Mouse (Mus musculus) liver, adult 2 months (tissue): ENCODE data around the gene Syt6. TPM values are rescaled to one million over a fixed set of nuclear protein-coding genes. Genes with fewer than 3 reads are reported as not detected.

ENCODE experiments used
- DNase-seq: peaks from one replicate; pipeline ENCODE4 v3.0.0-alpha.2; 2011; ENCODE audit warnings: low read depth, low spot score; ENCODE audit errors: extremely low read depth
- H3K27ac ChIP-seq: fragments of 200-500 bp; replicated peaks from 2 replicates; pipeline ENCODE4 v1.5.1; 2012; ENCODE audit warnings: low read depth, mild to moderate bottlenecking, control low read depth, inconsistent platforms, low read length; ENCODE audit not compliant: insufficient read depth
- H3K27me3 ChIP-seq: fragments of 200-500 bp; 2 replicates; pipeline ENCODE4 v1.6.1; 2012; ENCODE audit warnings: mild to moderate bottlenecking, moderate library complexity, low read length, inconsistent platforms; ENCODE audit not compliant: control insufficient read depth, insufficient read depth
- H3K36me3 ChIP-seq: fragments of 200-500 bp; 2 replicates; pipeline ENCODE4 v1.6.1; 2012; ENCODE audit warnings: low read length, inconsistent platforms; ENCODE audit not compliant: control insufficient read depth, insufficient read depth
- H3K4me1 ChIP-seq: fragments of 200-500 bp; 2 replicates; pipeline ENCODE4 v1.6.1; 2011; ENCODE audit warnings: low read length; ENCODE audit not compliant: control insufficient read depth, insufficient read depth
- H3K4me3 ChIP-seq: fragments of 200-500 bp; 2 replicates; pipeline ENCODE4 v1.5.1; 2011; ENCODE audit warnings: low read depth, mild to moderate bottlenecking, control low read depth, low read length, moderate library complexity; ENCODE audit not compliant: insufficient read depth
- H3K79me2 ChIP-seq: fragments of 200-500 bp; 2 replicates; pipeline ENCODE4 v1.6.1; 2012; ENCODE audit warnings: inconsistent platforms, mild to moderate bottlenecking, low read length, moderate library complexity; ENCODE audit not compliant: control insufficient read depth, insufficient read depth
- H3K9ac ChIP-seq: fragments of 200-500 bp; 2 replicates; pipeline ENCODE4 v1.6.1; 2012; ENCODE audit warnings: low read depth, mild to moderate bottlenecking, control low read depth, inconsistent platforms, low read length
- CTCF ChIP-seq: fragments of 200-500 bp; IDR thresholded peaks from 2 replicates; pipeline ENCODE4 v1.5.1; 2011; ENCODE audit warnings: low read depth, low read length, control low read depth
- POLR2A ChIP-seq: fragments of 200-500 bp; IDR thresholded peaks from 2 replicates; pipeline ENCODE4 v1.6.1; 2011; ENCODE audit warnings: low read length, control low read depth; ENCODE audit not compliant: insufficient read depth; ENCODE audit errors: extremely low read depth
- WGBS: fragments of 180-500 bp; shearing (Covaris S2); methylation state at CpG from one replicate; pipeline ENCODE4 v1.1.7; 2018; 5-methylcytosine and 5-hydroxymethylcytosine counted together
- polyA plus RNA-seq: library from polyadenylated mRNA; depleted of rRNA; stranded (reverse); fragments of >200 nt; gene quantifications from 2 replicates; pipeline ENCODE4 v1.2.3, GENCODE M21; 2012
- total RNA-seq: library from RNA; depleted of rRNA; stranded (reverse); fragments of >200 nt; gene quantifications from 2 replicates; pipeline ENCODE4 v1.2.3, GENCODE M21; 2014

Syt6 gene
- total and polyA plus RNA-seq, 2 experiments, result not detected

DNA sequence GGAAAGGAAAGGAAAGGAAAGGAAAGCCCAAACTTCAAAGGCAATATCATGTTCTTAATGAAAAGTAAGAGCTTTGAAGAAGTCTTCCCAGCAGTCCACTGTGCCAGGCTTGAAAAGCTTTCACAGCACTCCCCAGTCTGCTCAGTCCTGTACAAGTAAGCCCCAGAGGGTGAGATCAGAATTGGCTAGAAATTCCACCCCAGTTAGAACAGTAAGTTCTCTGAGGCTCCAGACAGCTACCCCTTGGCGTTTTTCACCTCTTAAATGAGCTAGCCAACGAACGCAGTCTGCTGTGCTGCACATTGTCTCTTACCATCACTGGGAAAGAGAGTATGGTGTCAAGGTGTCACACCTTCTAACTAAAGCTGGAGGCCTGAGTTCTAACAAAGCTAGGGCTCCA is 52.6 kb downstream of the Syt6 start:
- DNase-seq, result no peak
- H3K27ac ChIP-seq, result no peak overlapping the region
- no peaks in the 10 kb centered on the region for H3K36me3 ChIP-seq
- H3K9ac ChIP-seq, result no peak overlapping the region
- no peaks in the 10 kb centered on the region for H3K4me1 ChIP-seq
- TF ChIP-seq CTCF, result no peak
- no peak for TF ChIP-seq POLR2A
- WGBS, result 87% methylated on average over 3 of the region's 3 CpGs
- H3K4me3 ChIP-seq, result no peak overlapping the region
- no peaks in the 10 kb centered on the region for H3K79me2 ChIP-seq
- H3K27me3 ChIP-seq, result no peaks in the 10 kb centered on the region

- WGBS, result 86% methylated on average over 7 of the region's 7 CpGs
These were observed 58.1 kb downstream of the Syt6 start for GRCm38 (mm10) chr3:103633124-103633523.

DNA sequence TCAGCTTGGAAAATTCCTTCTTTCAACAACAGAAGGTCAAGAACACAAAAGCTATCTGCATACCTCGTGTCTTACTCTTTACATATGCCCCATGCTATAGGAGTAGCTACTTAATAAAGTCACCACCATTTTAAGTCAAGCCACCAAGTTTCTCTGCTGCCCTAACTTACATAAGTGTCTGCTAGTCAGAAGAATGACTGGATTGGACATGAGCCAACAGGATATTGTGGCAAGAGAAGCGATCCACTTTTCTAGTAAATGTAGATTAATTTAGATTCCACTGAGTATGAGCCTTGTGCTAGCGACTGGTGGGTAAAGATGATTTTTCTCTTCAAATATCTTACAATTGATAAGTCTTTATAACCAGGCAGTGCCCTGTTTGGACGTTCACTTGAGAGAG is 58.8 kb downstream of the Syt6 start:
- no peaks in the 10 kb centered on the region for H3K27me3 ChIP-seq
- no peak overlapping the region for H3K27ac ChIP-seq
- no peak overlapping the region for H3K4me3 ChIP-seq
- no peak overlapping the region for H3K9ac ChIP-seq
- no peaks in the 10 kb centered on the region for H3K4me1 ChIP-seq
- WGBS, result 68% methylated on average over 4 of the region's 4 CpGs
- H3K79me2 ChIP-seq, result no peaks in the 10 kb centered on the region
- DNase-seq, result no peak
- no peak for TF ChIP-seq POLR2A
- no peak for TF ChIP-seq CTCF
- H3K36me3 ChIP-seq, result no peaks in the 10 kb centered on the region

More at GRCm38 (mm10) chr3:103633124-103633523, 58.1 kb downstream of the Syt6 start:
- no peaks in the 10 kb centered on the region for H3K36me3 ChIP-seq
- H3K9ac ChIP-seq, result no peak overlapping the region
- no peaks in the 10 kb centered on the region for H3K79me2 ChIP-seq
- no peak overlapping the region for H3K27ac ChIP-seq
- H3K4me1 ChIP-seq, result no peaks in the 10 kb centered on the region
- H3K27me3 ChIP-seq, result no peaks in the 10 kb centered on the region
- TF ChIP-seq POLR2A (no peak), CTCF (no peak)
- H3K4me3 ChIP-seq, result no peak overlapping the region
- DNase-seq, result no peak

DNA sequence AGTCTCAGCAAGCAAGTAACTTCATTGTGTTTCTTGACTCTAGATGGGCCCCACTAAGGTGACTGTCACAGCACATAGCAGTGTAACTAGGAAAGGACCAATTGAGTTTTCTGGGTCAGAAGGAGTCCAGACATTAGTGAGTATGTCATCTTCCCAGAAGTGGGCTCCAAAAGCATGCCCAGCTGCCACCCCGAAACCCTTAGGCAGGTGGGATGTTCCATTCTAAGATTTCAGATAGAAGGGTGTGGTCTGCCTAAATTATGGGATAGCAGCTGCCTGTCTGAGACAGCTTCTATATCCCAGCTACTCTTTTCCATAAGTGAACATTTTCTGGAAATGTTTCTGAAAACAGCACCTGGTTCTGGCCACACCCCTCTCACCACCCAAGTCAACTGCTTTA is 59.2 kb downstream of the Syt6 start:
- WGBS, result 100% methylated on average over 1 of the region's 1 CpGs

DNA sequence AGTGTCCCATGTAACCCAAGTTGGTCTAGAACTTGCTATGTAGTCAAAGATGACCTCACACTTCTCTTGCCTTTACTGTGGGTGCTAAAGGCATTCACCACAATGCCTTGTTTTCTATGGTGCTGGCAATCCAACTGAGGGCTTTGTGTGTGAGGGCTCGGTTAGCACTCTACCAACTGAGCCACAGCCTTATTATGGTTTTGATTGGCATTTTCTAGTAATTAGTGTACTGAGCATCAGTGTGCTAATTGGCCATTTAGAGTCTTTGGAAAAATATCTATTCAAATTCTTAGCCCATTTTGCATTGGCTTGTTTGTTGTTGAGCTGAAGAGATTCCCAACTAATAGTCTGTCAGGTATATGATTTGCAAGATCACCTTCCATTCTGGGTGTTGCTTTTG is 62.6 kb downstream of the Syt6 start:
- Histone ChIP-seq H3K36me3 (no peaks in the 10 kb centered on the region), H3K9ac (no peak overlapping the region), H3K79me2 (no peaks in the 10 kb centered on the region), H3K4me3 (no peak overlapping the region), H3K27me3 (no peaks in the 10 kb centered on the region), H3K27ac (no peak overlapping the region), H3K4me1 (no peaks in the 10 kb centered on the region)
- TF ChIP-seq CTCF (no peak), POLR2A (no peak)
- 77% methylated on average over 1 of the region's 1 CpGs for WGBS
- no peak for DNase-seq

More for the DNA sequence above, 59.2 kb downstream of the Syt6 start:
- H3K27ac ChIP-seq, result no peak overlapping the region
- H3K27me3 ChIP-seq, result no peaks in the 10 kb centered on the region
- no peak for TF ChIP-seq CTCF
- no peak for TF ChIP-seq POLR2A
- no peak for DNase-seq
- no peaks in the 10 kb centered on the region for H3K79me2 ChIP-seq
- no peak overlapping the region for H3K4me3 ChIP-seq
- H3K9ac ChIP-seq, result no peak overlapping the region
- no peaks in the 10 kb centered on the region for H3K4me1 ChIP-seq
- no peaks in the 10 kb centered on the region for H3K36me3 ChIP-seq

- H3K27me3 ChIP-seq, result no peaks in the 10 kb centered on the region
- no peaks in the 10 kb centered on the region for H3K79me2 ChIP-seq
- H3K4me3 ChIP-seq, result no peak overlapping the region
- DNase-seq, result no peak
- H3K9ac ChIP-seq, result no peak overlapping the region
- H3K4me1 ChIP-seq, result no peaks in the 10 kb centered on the region
- no peaks in the 10 kb centered on the region for H3K36me3 ChIP-seq
- TF ChIP-seq POLR2A (no peak), CTCF (no peak)
- WGBS, result 46% methylated on average over 8 of the region's 8 CpGs
- no peak overlapping the region for H3K27ac ChIP-seq
These were observed 65.3 kb downstream of the Syt6 start for GRCm38 (mm10) chr3:103640226-103640803.
